14 mouse cellular contexts compared by ENCODE assay signal in genomic region chr7:126026600-126026999, GRCm38 (mm10). TPM values are rescaled to one million over a fixed set of nuclear protein-coding genes. Genes with fewer than 3 reads are reported as not detected.
DNase-seq lines count a peak whose midpoint lies in the region; ATAC-seq and TF ChIP-seq lines count a peak whose summit lies in the region.
"Had no signal": no experiment of that assay in that cellular context is flagged by ENCODE, and none has a peak within 500 bp of the region (broad histone marks: within the 10 kb centered on the region; RNA-seq: fewer than 3 reads in every experiment).

No protein-coding gene starts in this region.

- intact Hi-C loops in heart, adult 2 months (cut with DNase I) = no loop called here

- TF ChIP-seq EP300 in heart, adult 2 months (IDR thresholded peaks at IDR 0.05; ENCODE audit: insufficient read depth, low read depth, low read length) = no peak

- no peak for TF ChIP-seq POLR2A in heart, adult 2 months (IDR thresholded peaks at IDR 0.05; ENCODE audit: insufficient read depth, low read depth, low read length)
- TF ChIP-seq POLR2A in lung, adult 2 months (IDR thresholded peaks at IDR 0.05; ENCODE audit: borderline replicate concordance, extremely low read depth, low read depth, low read length) = no peak

- H3K36me3 ChIP-seq in heart, adult 2 months (ENCODE audit: control insufficient read depth, insufficient read depth, low read length) = no peaks in the 10 kb centered on the region
- H3K36me3 ChIP-seq in lung, embryonic 14.5 days (ENCODE audit: insufficient read depth) = no peaks in the 10 kb centered on the region
- H3K36me3 ChIP-seq in E14TG2a.4 (ENCODE audit: insufficient read depth, low read length) = no peaks in the 10 kb centered on the region
- H3K36me3 ChIP-seq: forebrain, embryonic 12.5 days had no signal

- no peak overlapping the region for H3K27ac ChIP-seq in heart, adult 2 months
- no peak overlapping the region for H3K27ac ChIP-seq in lung, embryonic 14.5 days (ENCODE audit: low read depth)
- H3K27ac ChIP-seq: forebrain, embryonic 12.5 days had no signal

- no peak overlapping the region for H3K9ac ChIP-seq in heart, adult 2 months (ENCODE audit: low read depth, low read length)
- no peak overlapping the region for H3K9ac ChIP-seq in lung, embryonic 14.5 days
- H3K9ac ChIP-seq: forebrain, embryonic 12.5 days had no signal

- H3K4me3 ChIP-seq in heart, adult 2 months = no peak overlapping the region
- no peak overlapping the region for H3K4me3 ChIP-seq in lung, embryonic 14.5 days (ENCODE audit: low read depth, low read length)
- no peak overlapping the region for H3K4me3 ChIP-seq in lung, adult 2 months (replicated peaks; ENCODE audit: extremely low read depth, low read depth, low read length)
- H3K4me3 ChIP-seq in E14TG2a.4 (replicated peaks; ENCODE audit: low read length) = no peak overlapping the region
- H3K4me3 ChIP-seq: forebrain, embryonic 12.5 days; megakaryocyte, embryonic 14.5 days had no signal

- no peak for ATAC-seq in lung, embryonic 14.5 days (ENCODE audit: insufficient read depth)
- ATAC-seq in megakaryocyte progenitor cell, adult 5-6 weeks (replicated peaks; ENCODE audit: poor library complexity) = peak; percentile 38; the same call in 1 of the 2 replicates

- peak; percentile 51 for TF ChIP-seq CTCF in heart, adult 2 months (IDR thresholded peaks at IDR 0.05)
- peak; percentile 53 for TF ChIP-seq CTCF in lung, embryonic 14.5 days (IDR thresholded peaks at IDR 0.05; ENCODE audit: low read depth)
- no peak for TF ChIP-seq CTCF in lung, adult 2 months (IDR thresholded peaks at IDR 0.05; ENCODE audit: insufficient read depth, low read length)
- TF ChIP-seq CTCF in E14TG2a.4 (conservative IDR thresholded peaks at IDR 0.05; ENCODE audit: low read length) = 0 out of 2 replicates have a peak, but pooled peaks have one; percentile 13

- DNase-seq in heart, adult 2 months = no peak
- DNase-seq in heart, adult 9 months (ENCODE audit: low spot score in 2 of 2) = no peak
- DNase-seq in lung, embryonic 14.5 days = peak; percentile 50
- no peak for DNase-seq in lung, adult 2 months
- DNase-seq in kidney, postnatal 14 days = no peak
- DNase-seq: heart, adult 18-20 months; heart, postnatal 14 days; right cerebral cortex, postnatal 14 days; thymus, adult 2 months had no signal

- no peaks in the 10 kb centered on the region for H3K79me2 ChIP-seq in heart, adult 2 months (replicated peaks; ENCODE audit: control insufficient read depth, insufficient read depth, low read length)

- no peaks in the 10 kb centered on the region; the same call in 1 of the 2 replicates for H3K4me1 ChIP-seq in heart, adult 2 months (ENCODE audit: control insufficient read depth, insufficient read depth, low read length)
- H3K4me1 ChIP-seq in lung, embryonic 14.5 days (ENCODE audit: insufficient read depth) = no peaks in the 10 kb centered on the region
- no peaks in the 10 kb centered on the region for H3K4me1 ChIP-seq in lung, adult 2 months (ENCODE audit: control insufficient read depth, insufficient read depth, low read length)
- H3K4me1 ChIP-seq in E14TG2a.4 (replicated peaks; ENCODE audit: low read depth, low read length) = peaks cover 3% of the 10 kb centered on the region
- H3K4me1 ChIP-seq: forebrain, embryonic 12.5 days had no signal

- no peaks in the 10 kb centered on the region for H3K27me3 ChIP-seq in heart, adult 2 months (ENCODE audit: control insufficient read depth, insufficient read depth, low read length)
- H3K27me3 ChIP-seq in lung, embryonic 14.5 days (ENCODE audit: insufficient read depth, low read length) = no peaks in the 10 kb centered on the region
- no peaks in the 10 kb centered on the region for H3K27me3 ChIP-seq in E14TG2a.4 (ENCODE audit: insufficient read depth, low read length)

- WGBS in heart, adult 2 months = 60% methylated on average over 5 of the region's 5 CpGs
- 55% methylated on average over 5 of the region's 5 CpGs for WGBS in lung, embryonic 14.5 days
- WGBS in lung, adult 2 months = 63% methylated on average over 5 of the region's 5 CpGs

- H3K4me2 ChIP-seq in lung, embryonic 14.5 days = no peak overlapping the region
- H3K4me2 ChIP-seq: forebrain, embryonic 12.5 days; liver, embryonic 11.5 days had no signal

- no peaks in the 10 kb centered on the region for H3K9me3 ChIP-seq in lung, embryonic 14.5 days (ENCODE audit: low read depth, low read length)
- H3K9me3 ChIP-seq in E14TG2a.4 (ENCODE audit: low read length) = no peaks in the 10 kb centered on the region
- H3K9me3 ChIP-seq: forebrain, embryonic 12.5 days had no signal

RNA-seq across cellular contexts. Expression of gene Gsg1l, which starts 55.6 kb away (rescaled TPM):
- 10 to 100 TPM; 10.5 to 12.6 TPM for total RNA-seq in heart, adult 2 months (2021)
- 11.3 and 20.2 TPM in 2 replicates for polyA plus RNA-seq in heart, adult 2 months (2012; rRNA removed)
- polyA plus RNA-seq in lung, embryonic 14.5 days (2014; fragmentation: Nextera tagmentation; extraction: Ambion mirVana) = 3.2 and 3.3 TPM in 2 replicates
- polyA plus RNA-seq in lung, adult 2 months (2012; rRNA removed) = 4.8 and 5.6 TPM in 2 replicates
- total RNA-seq in megakaryocyte progenitor cell, adult 5-6 weeks (2015) = not detected in 2 replicates
- total RNA-seq in megakaryocyte progenitor cell, adult 5-6 weeks (2017) = not detected in 2 replicates
